Mouse (Mus musculus) CH12.LX (cell line): ENCODE measurements around the gene Narf.

ENCODE experiments used
- CTCF ChIP-seq, 2 experiments: IDR thresholded peaks in 1 of 2; conservative IDR thresholded peaks in 1 of 2; 2 replicates each; pipeline ENCODE4 v1.5.1; 2011 to 2012; ENCODE audit warnings: low read depth in 2 of 2, low read length in 2 of 2, improper control_type of control experiment in 1 of 2, inconsistent platforms in 1 of 2, mild to moderate bottlenecking in 1 of 2, moderate library complexity in 1 of 2
- EP300 ChIP-seq: IDR thresholded peaks from 2 replicates; pipeline ENCODE4 v1.6.1; 2011; ENCODE audit warnings: low read length, improper control_type of control experiment
- HCFC1 ChIP-seq: IDR thresholded peaks from 2 replicates; pipeline ENCODE4 v1.6.1; 2012; ENCODE audit warnings: low read depth, mild to moderate bottlenecking, inconsistent platforms, low read length, improper control_type of control experiment
- KAT2A ChIP-seq: IDR thresholded peaks from 2 replicates; pipeline ENCODE4 v1.6.1; 2012; ENCODE audit warnings: low read length, improper control_type of control experiment, inconsistent platforms; ENCODE audit not compliant: insufficient replicate concordance
- MAX ChIP-seq: IDR thresholded peaks from 2 replicates; pipeline ENCODE4 v1.6.1; 2011; ENCODE audit warnings: low read length, improper control_type of control experiment
- MEF2A ChIP-seq: IDR thresholded peaks from 2 replicates; pipeline ENCODE4 v1.6.1; 2014; ENCODE audit warnings: low read depth, mild to moderate bottlenecking, inconsistent platforms, low read length, improper control_type of control experiment, borderline replicate concordance
- NELFE ChIP-seq: IDR thresholded peaks from 2 replicates; pipeline ENCODE4 v1.6.1; 2011; ENCODE audit warnings: low read depth, low read length, improper control_type of control experiment
- NRF1 ChIP-seq: IDR thresholded peaks from 2 replicates; pipeline ENCODE4 v1.6.1; 2014; ENCODE audit warnings: low read depth, mild to moderate bottlenecking, inconsistent platforms, low read length, improper control_type of control experiment, moderate library complexity
- POLR2A ChIP-seq: IDR thresholded peaks from 2 replicates; pipeline ENCODE4 v1.6.1; 2011; ENCODE audit warnings: low read depth, mild to moderate bottlenecking, improper control_type of control experiment, low read length
- RAD21 ChIP-seq: IDR thresholded peaks from 2 replicates; pipeline ENCODE4 v1.6.1; 2011; ENCODE audit warnings: low read depth, mild to moderate bottlenecking, low read length, improper control_type of control experiment, moderate library complexity
- USF1 ChIP-seq: IDR thresholded peaks from 2 replicates; pipeline ENCODE4 v1.6.1; 2014; ENCODE audit warnings: low read depth, mild to moderate bottlenecking, inconsistent platforms, low read length, improper control_type of control experiment

- TF ChIP-seq NELFE (no peak), USF1 (no peak), CTCF (conservative IDR thresholded peaks at IDR 0.05 in 1 of 2, IDR thresholded peaks at IDR 0.05 in 1 of 2; ENCODE audit: low read depth in 2 of 2, low read length in 2 of 2) (no peak), EP300 (no peak), MEF2A (no peak), MAX (no peak), NRF1 (no peak), KAT2A (no peak), RAD21 (no peak), POLR2A (no peak), HCFC1 (no peak)
Observed at GRCm38 (mm10) chr11:121278011-121278410, 41.0 kb downstream of the Narf start.
